Mouse (Mus musculus) MEL (cell line): ENCODE results near the gene Rtn1.

ENCODE experiments used
- CTCF ChIP-seq, 3 experiments: IDR thresholded peaks in 2 of 3; conservative IDR thresholded peaks in 1 of 3; 2 replicates each; pipeline ENCODE4 v1.5.1; 2011 to 2012; ENCODE audit warnings: low read length in 3 of 3, low read depth in 2 of 3, mild to moderate bottlenecking in 2 of 3, improper control_type of control experiment in 1 of 3, inconsistent platforms in 1 of 3, mixed read lengths in 1 of 3, moderate library complexity in 1 of 3; ENCODE audit not compliant: control insufficient read depth in 1 of 3, insufficient read depth in 1 of 3, poor library complexity in 1 of 3, severe bottlenecking in 1 of 3
- GABPA ChIP-seq: IDR thresholded peaks from 2 replicates; pipeline ENCODE4 v1.6.1; 2012; ENCODE audit warnings: low read depth, mild to moderate bottlenecking, inconsistent platforms, low read length, improper control_type of control experiment, moderate library complexity
- GATA1 ChIP-seq: IDR thresholded peaks from 2 replicates; pipeline ENCODE4 v1.6.1; 2011; ENCODE audit warnings: low read depth, low read length, improper control_type of control experiment
- JUND ChIP-seq: IDR thresholded peaks from 2 replicates; pipeline ENCODE4 v1.6.1; 2011; ENCODE audit warnings: low read depth, mild to moderate bottlenecking, improper control_type of control experiment, low read length
- MAX ChIP-seq: IDR thresholded peaks from 2 replicates; pipeline ENCODE4 v1.6.1; 2011; ENCODE audit warnings: low read length, improper control_type of control experiment
- MAZ ChIP-seq: IDR thresholded peaks from 2 replicates; pipeline ENCODE4 v1.6.1; 2012; ENCODE audit warnings: low read depth, mild to moderate bottlenecking, inconsistent platforms, low read length, improper control_type of control experiment
- MXI1 ChIP-seq: IDR thresholded peaks from 2 replicates; pipeline ENCODE4 v1.6.1; 2011; ENCODE audit warnings: mild to moderate bottlenecking, low read depth, low read length, improper control_type of control experiment
- MYB ChIP-seq: IDR thresholded peaks from 2 replicates; pipeline ENCODE4 v1.6.1; 2011; ENCODE audit warnings: mild to moderate bottlenecking, low read depth, low read length, improper control_type of control experiment
- MYC ChIP-seq: IDR thresholded peaks from 2 replicates; pipeline ENCODE4 v1.6.1; 2011; ENCODE audit warnings: low read depth, mild to moderate bottlenecking, low read length, improper control_type of control experiment, moderate library complexity
- POLR2A ChIP-seq, 2 experiments: IDR thresholded peaks; 2 replicates each; pipeline ENCODE4 v1.6.1; 2011 to 2012; ENCODE audit warnings: low read length in 2 of 2, mild to moderate bottlenecking in 2 of 2, control low read depth in 1 of 2, improper control_type of control experiment in 1 of 2, low read depth in 1 of 2, moderate library complexity in 1 of 2; ENCODE audit not compliant: control insufficient read depth in 1 of 2, insufficient read depth in 1 of 2, poor library complexity in 1 of 2
- POLR2AphosphoS2 ChIP-seq: IDR thresholded peaks from 2 replicates; pipeline ENCODE4 v1.6.1; 2011; ENCODE audit warnings: low read length, improper control_type of control experiment
- SIN3A ChIP-seq: IDR thresholded peaks from 2 replicates; pipeline ENCODE4 v1.6.1; 2012; ENCODE audit warnings: low read length, improper control_type of control experiment, inconsistent platforms
- USF1 ChIP-seq: IDR thresholded peaks from 2 replicates; pipeline ENCODE4 v1.6.1; 2014; ENCODE audit warnings: low read depth, mild to moderate bottlenecking, inconsistent platforms, low read length, improper control_type of control experiment, moderate library complexity
- USF2 ChIP-seq, 2 experiments: IDR thresholded peaks; 2 replicates each; pipeline ENCODE4 v1.6.1; 2011 to 2012; ENCODE audit warnings: improper control_type of control experiment in 2 of 2, low read length in 2 of 2, borderline replicate concordance in 1 of 2, inconsistent platforms in 1 of 2, low read depth in 1 of 2, mild to moderate bottlenecking in 1 of 2; ENCODE audit not compliant: insufficient read depth in 1 of 2

GRCm38 (mm10) chr12:72301431-72301830, 107.4 kb downstream of the Rtn1 start:
- no peak for TF ChIP-seq MAZ
- TF ChIP-seq CTCF (IDR thresholded peaks at IDR 0.05 in 2 of 3, conservative IDR thresholded peaks at IDR 0.05 in 1 of 3; ENCODE audit: control insufficient read depth in 1 of 3, insufficient read depth in 1 of 3, low read depth in 2 of 3, low read length in 3 of 3, poor library complexity in 1 of 3, severe bottlenecking in 1 of 3) = no peak
- no peak for TF ChIP-seq MXI1
- TF ChIP-seq POLR2A (IDR thresholded peaks at IDR 0.05; ENCODE audit: control insufficient read depth in 1 of 2, insufficient read depth in 1 of 2, low read depth in 1 of 2, low read length in 2 of 2, poor library complexity in 1 of 2) = no peak
- no peak for TF ChIP-seq USF1
- no peak for TF ChIP-seq SIN3A
- TF ChIP-seq GATA1 = no peak
- no peak for TF ChIP-seq JUND
- TF ChIP-seq MYC = no peak
- TF ChIP-seq POLR2AphosphoS2 = no peak
- no peak for TF ChIP-seq MYB
- TF ChIP-seq USF2 (IDR thresholded peaks at IDR 0.05; ENCODE audit: borderline replicate concordance in 1 of 2, insufficient read depth in 1 of 2, low read depth in 1 of 2, low read length in 2 of 2) = no peak
- no peak for TF ChIP-seq MAX
- no peak for TF ChIP-seq GABPA
